Mouse (Mus musculus): ENCODE results near the gene Cyb5r2.

DNA sequence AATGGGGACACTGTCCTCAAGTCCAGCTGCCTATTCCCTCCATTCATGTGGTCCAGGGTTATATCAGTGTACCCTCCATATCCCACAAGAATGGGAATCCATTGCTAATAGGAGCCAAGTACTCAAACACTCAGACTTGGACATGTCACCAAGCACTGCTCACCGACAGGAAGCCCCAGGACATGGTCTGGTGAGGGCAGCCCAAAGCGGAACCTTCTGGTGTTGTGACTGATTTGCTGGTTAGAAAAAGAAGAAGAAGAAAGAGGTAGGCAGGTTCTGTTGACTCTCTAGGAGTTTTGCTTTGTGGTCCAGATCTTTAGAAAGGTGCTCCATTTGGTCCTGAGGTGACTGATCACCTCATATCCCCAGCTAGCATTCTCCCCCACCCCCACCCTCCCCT lies 1.1 kb downstream of the Cyb5r2 start:
- TF ChIP-seq CTCF (IDR thresholded peaks at IDR 0.05; ENCODE audit: low read depth, low read length) (no peak), POLR2A (IDR thresholded peaks at IDR 0.05; ENCODE audit: insufficient read depth, low read length) (no peak)
